Mouse (Mus musculus) CH12.LX (cell line): ENCODE data around the gene Pitpna. TPM values are rescaled to one million over a fixed set of nuclear protein-coding genes. Genes with fewer than 3 reads are reported as not detected.

Experiments used
- DNase-seq: peaks from one replicate; pipeline ENCODE4 v3.0.0-alpha.2; 2013; ENCODE audit errors: extremely low read depth
- H3K27ac ChIP-seq: 2 replicates; pipeline ENCODE4 v1.5.1; 2012; ENCODE audit warnings: low read depth, mild to moderate bottlenecking, control low read depth, moderate library complexity; ENCODE audit not compliant: insufficient read depth
- H3K27me3 ChIP-seq: replicated peaks from 2 replicates; pipeline ENCODE3; 2012; ENCODE audit warnings: inconsistent platforms
- H3K36me3 ChIP-seq, 2 experiments: replicated peaks in 1 of 2; 2 replicates each; pipeline versions ENCODE3 to v1.6.1; 2012; ENCODE audit warnings: inconsistent platforms in 1 of 2, low read length in 1 of 2, mild to moderate bottlenecking in 1 of 2, mixed read lengths in 1 of 2, moderate library complexity in 1 of 2; ENCODE audit not compliant: control insufficient read depth in 1 of 2, insufficient read depth in 1 of 2
- H3K4me1 ChIP-seq, 2 experiments: 2 replicates each; pipeline ENCODE4 v1.6.1; 2012; ENCODE audit warnings: inconsistent platforms in 1 of 2, moderate library complexity in 1 of 2; ENCODE audit not compliant: insufficient read depth in 2 of 2, control insufficient read depth in 1 of 2
- H3K4me2 ChIP-seq: 2 replicates; pipeline ENCODE4 v1.6.1; 2012; ENCODE audit warnings: low read depth, mild to moderate bottlenecking, control low read depth; ENCODE audit not compliant: poor library complexity, insufficient read depth, severe bottlenecking
- H3K4me3 ChIP-seq, 3 experiments: fragments of 150-350 bp in 1 of 3; sonication (generic) in 1 of 3; replicated peaks in 1 of 3; 2 replicates each; pipeline versions ENCODE3 to v1.5.1; 2011 to 2012; ENCODE audit warnings: low read depth in 2 of 3, low read length in 2 of 3, mild to moderate bottlenecking in 2 of 3, moderate library complexity in 2 of 3, control low read depth in 1 of 3, improper control_type of control experiment in 1 of 3, inconsistent platforms in 1 of 3, mixed read lengths in 1 of 3; ENCODE audit not compliant: poor library complexity in 1 of 3
- H3K79me2 ChIP-seq: replicated peaks from 2 replicates; pipeline ENCODE4 v1.6.1; 2012; ENCODE audit warnings: mild to moderate bottlenecking, moderate library complexity; ENCODE audit not compliant: control insufficient read depth, poor library complexity, insufficient read depth, severe bottlenecking; ENCODE audit errors: extremely low read depth
- H3K9ac ChIP-seq: 2 replicates; pipeline ENCODE4 v1.6.1; 2012; ENCODE audit warnings: low read depth, mild to moderate bottlenecking, control low read depth, moderate library complexity; ENCODE audit not compliant: insufficient read depth
- H3K9me3 ChIP-seq: replicated peaks from 2 replicates; pipeline ENCODE3; 2012; ENCODE audit warnings: low read length, inconsistent platforms, mixed read lengths
- BHLHE40 ChIP-seq: IDR thresholded peaks from 2 replicates; pipeline ENCODE4 v1.6.1; 2011; ENCODE audit warnings: mild to moderate bottlenecking, low read depth, low read length, improper control_type of control experiment
- CHD1 ChIP-seq: IDR thresholded peaks from 2 replicates; pipeline ENCODE4 v1.6.1; 2012; ENCODE audit warnings: low read depth, low read length, improper control_type of control experiment, inconsistent platforms
- ETS1 ChIP-seq: conservative IDR thresholded peaks from 2 replicates; pipeline ENCODE4 v1.6.1; 2012; ENCODE audit warnings: low read depth, mild to moderate bottlenecking, inconsistent platforms, low read length, improper control_type of control experiment, moderate library complexity
- IRF4 ChIP-seq: IDR thresholded peaks from 2 replicates; pipeline ENCODE4 v1.6.1; 2014; ENCODE audit warnings: low read depth, mild to moderate bottlenecking, inconsistent platforms, low read length, improper control_type of control experiment
- JUN ChIP-seq: IDR thresholded peaks from 2 replicates; pipeline ENCODE4 v1.6.1; 2011; ENCODE audit warnings: low read depth, mild to moderate bottlenecking, low read length, improper control_type of control experiment, moderate library complexity; ENCODE audit not compliant: insufficient read depth
- JUND ChIP-seq: conservative IDR thresholded peaks from 2 replicates; pipeline ENCODE4 v1.6.1; 2011; ENCODE audit warnings: low read depth, low read length, improper control_type of control experiment
- MAFK ChIP-seq: IDR thresholded peaks from 2 replicates; pipeline ENCODE4 v1.6.1; 2011; ENCODE audit warnings: low read length, improper control_type of control experiment; ENCODE audit not compliant: insufficient replicate concordance
- MAX ChIP-seq: IDR thresholded peaks from 2 replicates; pipeline ENCODE4 v1.6.1; 2011; ENCODE audit warnings: low read length, improper control_type of control experiment
- MAZ ChIP-seq: IDR thresholded peaks from 2 replicates; pipeline ENCODE4 v1.6.1; 2012; ENCODE audit warnings: low read depth, mild to moderate bottlenecking, inconsistent platforms, low read length, improper control_type of control experiment, moderate library complexity
- MEF2A ChIP-seq: IDR thresholded peaks from 2 replicates; pipeline ENCODE4 v1.6.1; 2014; ENCODE audit warnings: low read depth, mild to moderate bottlenecking, inconsistent platforms, low read length, improper control_type of control experiment, borderline replicate concordance
- MXI1 ChIP-seq: IDR thresholded peaks from 2 replicates; pipeline ENCODE4 v1.6.1; 2011; ENCODE audit warnings: mild to moderate bottlenecking, low read depth, low read length, improper control_type of control experiment
- MYC ChIP-seq: IDR thresholded peaks from 2 replicates; pipeline ENCODE4 v1.6.1; 2011; ENCODE audit warnings: low read depth, mild to moderate bottlenecking, improper control_type of control experiment, low read length
- POLR2A ChIP-seq: IDR thresholded peaks from 2 replicates; pipeline ENCODE4 v1.6.1; 2011; ENCODE audit warnings: low read depth, mild to moderate bottlenecking, improper control_type of control experiment, low read length
- POLR2AphosphoS2 ChIP-seq: IDR thresholded peaks from 2 replicates; pipeline ENCODE4 v1.6.1; 2011; ENCODE audit warnings: low read depth, low read length, improper control_type of control experiment
- RCOR1 ChIP-seq: conservative IDR thresholded peaks from 2 replicates; pipeline ENCODE4 v1.6.1; 2012; ENCODE audit warnings: low read depth, mild to moderate bottlenecking, inconsistent platforms, low read length, improper control_type of control experiment
- SMC3 ChIP-seq: IDR thresholded peaks from 2 replicates; pipeline ENCODE4 v1.6.1; 2011; ENCODE audit warnings: low read depth, low read length, improper control_type of control experiment
- TCF12 ChIP-seq: IDR thresholded peaks from 2 replicates; pipeline ENCODE4 v1.6.1; 2014; ENCODE audit warnings: low read depth, mild to moderate bottlenecking, inconsistent platforms, low read length, improper control_type of control experiment
- USF1 ChIP-seq: IDR thresholded peaks from 2 replicates; pipeline ENCODE4 v1.6.1; 2014; ENCODE audit warnings: low read depth, mild to moderate bottlenecking, inconsistent platforms, low read length, improper control_type of control experiment
- ZC3H11A ChIP-seq: IDR thresholded peaks from 2 replicates; pipeline ENCODE4 v1.6.1; 2012; ENCODE audit warnings: low read depth, mild to moderate bottlenecking, inconsistent platforms, low read length, improper control_type of control experiment
- ZMIZ1 ChIP-seq: IDR thresholded peaks from 2 replicates; pipeline ENCODE4 v1.6.1; 2012; ENCODE audit warnings: low read depth, mild to moderate bottlenecking, inconsistent platforms, low read length, improper control_type of control experiment
- dilution Hi-C: fragments of 300-500 bp; cut with MboI; formaldehyde crosslinking; loops from 2 replicates; pipeline ENCODE4 v1.14.3; 2020; ENCODE audit warnings: low sequenced_read_pairs; ENCODE audit not compliant: extremely low pct_unique_long_range_greater_than_20kb, extremely low pct_ligation_motif_present
- in situ Hi-C: fragments of 300-500 bp; cut with MboI; formaldehyde crosslinking; loops from 3 replicates; pipeline ENCODE4 v1.14.3; 2019; ENCODE audit warnings: low sequenced_read_pairs, low pct_ligation_motif_present, low pct_unique_long_range_greater_than_20kb, mixed read lengths
- polyA plus RNA-seq: library from polyadenylated mRNA; unstranded; fragments of >175 nt; gene quantifications from 2 replicates; pipeline ENCODE4 v1.2.1, GENCODE M21; 2012; ENCODE audit warnings: low read depth; ENCODE audit not compliant: insufficient read length
- total RNA-seq, 2 experiments: library from RNA; depleted of rRNA; stranded (reverse); fragments of 300-350 nt in 1 of 2; fragments of >200 nt in 1 of 2; gene quantifications; 2 replicates each; pipeline ENCODE4 v1.2.3; 2012 to 2014

Gene Pitpna
- total and polyA plus RNA-seq, 3 experiments: 61.8 to 243 (median 80.7) TPM

- Histone ChIP-seq H3K79me2 (no peaks in the 10 kb centered on the region), H3K27ac (no peak overlapping the region), H3K36me3 (peaks cover 40 to 68% of the 10 kb centered on the region in 2 experiments), H3K9me3 (no peaks in the 10 kb centered on the region), H3K27me3 (no peaks in the 10 kb centered on the region), H3K9ac (no peak overlapping the region), H3K4me1 (peaks cover 11 to 43% of the 10 kb centered on the region in 2 experiments), H3K4me3 (no peak overlapping the region), H3K4me2 (no peak overlapping the region)
- TF ChIP-seq JUND (no peak), BHLHE40 (no peak), MEF2A (no peak), MAZ (no peak), CHD1 (no peak), MYC (no peak), POLR2A (no peak), MAFK (no peak), MXI1 (no peak), MAX (no peak), JUN (no peak), IRF4 (no peak), RCOR1 (no peak), SMC3 (no peak), USF1 (no peak), ZC3H11A (no peak), ETS1 (no peak)
- in situ Hi-C loops: no loop called here
- dilution Hi-C loops: no loop called here
- no peak for DNase-seq
Measured at GRCm38 (mm10) chr11:75620136-75620780, 32.4 kb downstream of the Pitpna start.

- Histone ChIP-seq H3K27me3 (no peaks in the 10 kb centered on the region), H3K4me1 (peaks cover 11 to 46% of the 10 kb centered on the region in 2 experiments), H3K4me3 (no peak overlapping the region), H3K4me2 (no peak overlapping the region), H3K27ac (no peak overlapping the region; the same call in 1 of the 2 replicates), H3K79me2 (no peaks in the 10 kb centered on the region), H3K36me3 (peaks cover 46 to 71% of the 10 kb centered on the region in 2 experiments), H3K9me3 (no peaks in the 10 kb centered on the region), H3K9ac (no peak overlapping the region)
- no peak for TF ChIP-seq RCOR1
- no peak for TF ChIP-seq TCF12
- TF ChIP-seq ZMIZ1: no peak
- no peak for TF ChIP-seq MAZ
- no peak for TF ChIP-seq IRF4
- no peak for TF ChIP-seq POLR2AphosphoS2
- no peak for TF ChIP-seq USF1
- dilution Hi-C loops: no loop called here
- in situ Hi-C loops: no loop called here
- no peak for DNase-seq
Measured at GRCm38 (mm10) chr11:75621426-75621825, 33.5 kb downstream of the Pitpna start.
